Mouse (Mus musculus) ES-E14 (cell line): ENCODE data around the gene Coa5.

Experiments
- CHD2 ChIP-seq: IDR thresholded peaks from 2 replicates; pipeline ENCODE4 v1.6.1; 2014; ENCODE audit warnings: mild to moderate bottlenecking, low read depth, low read length, inconsistent platforms
- MAFK ChIP-seq: IDR thresholded peaks from 2 replicates; pipeline ENCODE4 v1.6.1; 2014; ENCODE audit warnings: mild to moderate bottlenecking, low read depth, low read length, inconsistent platforms; ENCODE audit not compliant: insufficient read depth
- ZC3H11A ChIP-seq: IDR thresholded peaks from 2 replicates; pipeline ENCODE4 v1.6.1; 2012; ENCODE audit warnings: low read depth, mild to moderate bottlenecking, inconsistent platforms, low read length, borderline replicate concordance
- ZNF384 ChIP-seq: IDR thresholded peaks from 2 replicates; pipeline ENCODE4 v1.6.1; 2012; ENCODE audit warnings: low read depth, low read length, inconsistent platforms

DNA sequence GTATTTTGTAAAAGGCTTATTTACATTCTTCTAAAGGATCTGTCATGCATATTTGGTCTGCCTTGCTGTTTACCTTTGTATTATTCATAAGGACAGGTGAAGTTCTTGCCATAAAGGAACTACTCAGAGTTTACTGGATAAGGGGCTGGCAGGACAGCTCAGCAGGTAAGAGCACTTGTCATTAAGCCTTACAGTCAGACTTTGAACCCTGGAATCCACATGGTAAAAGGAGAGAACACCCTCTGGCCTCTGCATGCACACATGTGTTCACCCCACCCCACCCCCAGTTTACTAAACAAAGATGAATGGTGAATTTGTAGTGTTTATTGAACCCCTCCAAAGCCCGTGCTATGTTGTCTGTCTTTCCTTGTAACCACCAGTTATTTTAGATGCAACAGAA is 14.5 kb downstream of the Coa5 start:
- TF ChIP-seq ZNF384 = no peak
- no peak for TF ChIP-seq CHD2
- no peak for TF ChIP-seq ZC3H11A
- no peak for TF ChIP-seq MAFK
